Mouse (Mus musculus): ENCODE measurements at regions not wholly inside any gene's neighbourhood (a gene's known extent, or its start where the extent isn't known, plus 50 kb on each side); places are given as distances from the start of the nearest gene placed in this dataset.

DNA sequence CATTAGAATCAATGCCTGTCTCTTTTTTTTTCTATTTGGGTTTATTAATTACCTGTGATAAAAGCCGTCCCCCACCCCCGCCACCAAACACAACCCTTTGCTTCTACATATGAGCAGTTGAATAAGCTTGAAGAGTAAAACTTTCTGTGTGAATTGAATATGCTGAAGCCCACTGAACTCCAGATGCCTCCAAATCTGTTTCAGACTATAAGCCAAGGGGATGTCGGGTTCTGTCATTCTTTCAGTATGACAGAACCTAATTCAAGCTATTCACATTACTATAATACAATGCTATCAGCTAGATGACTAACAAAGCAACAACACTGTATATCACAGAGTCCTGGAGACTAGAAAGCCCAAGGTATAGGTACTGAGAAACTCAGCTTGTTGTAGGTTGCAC lies 475.8 kb downstream of the Galc start:
- Histone ChIP-seq H3K9me3 (ENCODE audit: low read length) (no peaks in the 10 kb centered on the region), H3K36me3 (ENCODE audit: insufficient read depth, low read length) (no peaks in the 10 kb centered on the region), H3K4me3 (ENCODE audit: low read length) (no peak overlapping the region), H3K4me2 (replicated peaks; ENCODE audit: low read depth, low read length) (no peak overlapping the region), H3K9ac (replicated peaks; ENCODE audit: low read length) (no peak overlapping the region), H3K27me3 (ENCODE audit: insufficient read depth, low read length) (no peaks in the 10 kb centered on the region), H3K27ac (ENCODE audit: low read length) (no peak overlapping the region), H3K4me1 (ENCODE audit: insufficient read depth, low read length) (no peaks in the 10 kb centered on the region)
- ATAC-seq (ENCODE audit: low FRiP score, low TSS enrichment), result no peak
- 85% methylated on average over 3 of the region's 3 CpGs for WGBS

DNA sequence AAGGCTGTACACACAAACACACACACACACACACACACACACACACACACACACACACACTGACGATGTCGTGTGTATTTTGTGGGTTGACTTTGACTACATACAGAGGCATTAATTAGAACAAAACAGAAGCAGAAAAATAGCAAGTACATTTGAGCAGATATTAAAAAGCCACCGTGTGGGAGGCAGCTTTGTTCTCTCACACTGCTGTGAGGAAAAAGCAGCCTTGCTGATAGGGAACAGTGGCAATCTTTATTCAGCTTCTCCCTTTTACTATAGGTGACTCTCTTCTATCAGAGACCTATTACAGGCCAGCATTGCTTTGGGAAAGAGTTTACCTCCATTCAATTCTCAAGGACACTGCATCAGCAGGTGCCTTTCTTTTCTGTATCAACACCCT lies 500.1 kb downstream of the Galc start:
- Histone ChIP-seq H3K9me3 (ENCODE audit: low read length) (no peaks in the 10 kb centered on the region), H3K9ac (replicated peaks; ENCODE audit: low read length) (no peak overlapping the region), H3K27ac (ENCODE audit: low read length) (no peak overlapping the region), H3K4me3 (ENCODE audit: low read length) (no peak overlapping the region), H3K36me3 (ENCODE audit: insufficient read depth, low read length) (no peaks in the 10 kb centered on the region), H3K4me1 (ENCODE audit: insufficient read depth, low read length) (no peaks in the 10 kb centered on the region), H3K27me3 (ENCODE audit: insufficient read depth, low read length) (no peaks in the 10 kb centered on the region), H3K4me2 (replicated peaks; ENCODE audit: low read depth, low read length) (no peak overlapping the region)
- 88% methylated on average over 3 of the region's 3 CpGs for WGBS
- ATAC-seq (ENCODE audit: low FRiP score, low TSS enrichment), result no peak

DNA sequence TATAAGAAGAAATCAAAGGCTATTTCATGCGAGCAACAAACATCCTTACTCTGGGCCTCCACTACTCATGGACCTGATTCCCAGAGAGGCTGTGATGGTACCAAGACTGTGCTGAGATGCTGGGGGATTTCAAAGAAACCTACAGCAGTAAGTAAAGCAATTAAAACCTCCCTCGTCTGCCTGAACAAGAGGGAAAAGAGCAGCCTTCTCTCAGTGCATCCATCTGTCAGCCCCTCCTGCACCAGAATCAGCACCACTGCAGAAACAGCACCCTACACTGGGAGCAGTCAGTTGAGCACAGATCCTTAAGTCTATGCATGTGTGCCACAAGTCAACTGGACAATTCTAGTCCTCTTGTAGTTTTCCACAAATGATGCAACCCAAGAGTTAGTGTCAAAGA lies 500.6 kb downstream of the Galc start:
- no peak for ATAC-seq (ENCODE audit: low FRiP score, low TSS enrichment)

DNA sequence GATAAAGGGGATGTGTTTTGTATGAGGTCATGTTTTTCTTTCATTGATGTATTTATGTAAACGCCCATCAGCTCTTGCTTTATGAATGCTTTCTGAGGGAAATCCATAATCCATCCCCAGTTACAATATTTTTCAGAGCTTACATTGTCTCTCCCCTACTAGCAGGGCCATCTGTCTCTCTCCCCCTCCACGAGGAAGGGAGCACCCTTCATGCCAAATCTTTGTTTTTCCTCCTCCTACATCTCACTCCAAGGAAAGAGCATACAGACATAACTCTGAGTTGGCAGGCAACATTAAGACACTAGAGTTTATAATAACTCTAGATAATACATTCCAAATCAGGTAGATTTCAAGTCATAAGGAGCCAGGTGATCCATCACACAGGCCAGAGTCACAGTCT lies 509.1 kb downstream of the Galc start:
- H3K4me3 ChIP-seq (ENCODE audit: low read length), result no peak overlapping the region
- H3K27ac ChIP-seq (ENCODE audit: low read length), result no peak overlapping the region
- H3K27me3 ChIP-seq (ENCODE audit: insufficient read depth, low read length), result no peaks in the 10 kb centered on the region
- no peak overlapping the region for H3K9ac ChIP-seq (replicated peaks; ENCODE audit: low read length)
- ATAC-seq (ENCODE audit: low FRiP score, low TSS enrichment), result no peak
- 59% methylated on average over 2 of the region's 2 CpGs for WGBS
- no peaks in the 10 kb centered on the region for H3K9me3 ChIP-seq (ENCODE audit: low read length)
- no peaks in the 10 kb centered on the region for H3K4me1 ChIP-seq (ENCODE audit: insufficient read depth, low read length)
- H3K4me2 ChIP-seq (replicated peaks; ENCODE audit: low read depth, low read length), result no peak overlapping the region
- H3K36me3 ChIP-seq (ENCODE audit: insufficient read depth, low read length), result no peaks in the 10 kb centered on the region

More for the DNA sequence above, 500.6 kb downstream of the Galc start:
- Histone ChIP-seq H3K27ac (ENCODE audit: low read length) (no peak overlapping the region), H3K9me3 (ENCODE audit: low read length) (no peaks in the 10 kb centered on the region), H3K36me3 (ENCODE audit: insufficient read depth, low read length) (no peaks in the 10 kb centered on the region), H3K4me3 (ENCODE audit: low read length) (no peak overlapping the region), H3K4me1 (ENCODE audit: insufficient read depth, low read length) (no peaks in the 10 kb centered on the region), H3K4me2 (replicated peaks; ENCODE audit: low read depth, low read length) (no peak overlapping the region), H3K27me3 (ENCODE audit: insufficient read depth, low read length) (no peaks in the 10 kb centered on the region), H3K9ac (replicated peaks; ENCODE audit: low read length) (no peak overlapping the region)
- 59% methylated on average over 2 of the region's 2 CpGs for WGBS

DNA sequence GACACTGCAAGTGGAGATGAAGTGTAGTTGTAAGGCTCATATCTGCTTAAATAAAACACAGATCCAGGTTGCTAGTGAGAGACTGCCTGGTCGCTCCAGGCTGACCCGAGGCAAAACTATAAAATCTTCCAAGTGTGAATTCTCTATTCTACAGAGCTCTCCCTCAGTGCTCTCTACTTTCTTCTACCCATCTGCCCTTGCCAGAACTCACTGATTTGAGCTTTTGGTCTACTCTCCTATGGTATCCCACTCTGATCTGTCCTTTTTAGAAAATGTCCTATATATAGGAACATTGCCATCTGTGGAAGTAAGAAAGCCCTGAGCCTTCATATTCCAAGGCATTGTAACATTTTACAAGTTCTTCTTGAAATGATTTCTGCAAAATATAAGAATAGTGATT lies 518.3 kb downstream of the Galc start:
- Histone ChIP-seq H3K4me2 (replicated peaks; ENCODE audit: low read depth, low read length) (no peak overlapping the region), H3K4me1 (ENCODE audit: insufficient read depth, low read length) (no peaks in the 10 kb centered on the region), H3K36me3 (ENCODE audit: insufficient read depth, low read length) (no peaks in the 10 kb centered on the region), H3K4me3 (ENCODE audit: low read length) (no peak overlapping the region), H3K9ac (replicated peaks; ENCODE audit: low read length) (no peak overlapping the region), H3K27ac (ENCODE audit: low read length) (no peak overlapping the region), H3K9me3 (ENCODE audit: low read length) (no peaks in the 10 kb centered on the region), H3K27me3 (ENCODE audit: insufficient read depth, low read length) (no peaks in the 10 kb centered on the region)
- no peak for ATAC-seq (ENCODE audit: low FRiP score, low TSS enrichment)
- WGBS, result 28% methylated on average over 2 of the region's 2 CpGs

DNA sequence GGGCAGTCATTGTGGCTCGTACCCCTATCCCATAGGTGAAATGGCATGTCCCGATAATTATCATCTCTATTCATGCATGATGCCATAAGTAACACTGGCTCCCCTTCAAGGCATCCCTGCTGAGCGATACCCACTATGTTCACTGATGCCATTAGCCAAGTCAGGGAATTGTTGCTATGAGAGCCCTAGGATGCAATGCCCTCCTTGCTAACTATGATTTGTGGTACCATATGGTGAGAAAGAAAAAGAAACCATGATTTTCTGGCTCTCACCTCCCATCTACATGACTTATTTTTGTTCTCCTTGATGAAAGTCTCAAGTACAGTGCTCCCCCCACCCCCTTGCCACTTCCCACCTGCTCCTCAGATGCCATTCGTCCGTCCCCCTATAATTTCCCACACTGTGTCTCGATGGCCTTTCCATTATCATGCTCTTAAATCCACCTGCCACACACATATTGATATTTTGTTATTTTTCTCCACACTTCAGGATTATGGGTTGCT lies 527.1 kb downstream of the Galc start:
- Histone ChIP-seq H3K4me3 (ENCODE audit: low read length) (no peak overlapping the region), H3K4me1 (ENCODE audit: insufficient read depth, low read length) (no peaks in the 10 kb centered on the region), H3K36me3 (ENCODE audit: insufficient read depth, low read length) (no peaks in the 10 kb centered on the region), H3K9ac (replicated peaks; ENCODE audit: low read length) (no peak overlapping the region), H3K27ac (ENCODE audit: low read length) (no peak overlapping the region), H3K27me3 (ENCODE audit: insufficient read depth, low read length) (no peaks in the 10 kb centered on the region), H3K9me3 (ENCODE audit: low read length) (no peaks in the 10 kb centered on the region), H3K4me2 (replicated peaks; ENCODE audit: low read depth, low read length) (no peak overlapping the region)
- 78% methylated on average over 6 of the region's 6 CpGs for WGBS
- no peak for ATAC-seq (ENCODE audit: low FRiP score, low TSS enrichment)

DNA sequence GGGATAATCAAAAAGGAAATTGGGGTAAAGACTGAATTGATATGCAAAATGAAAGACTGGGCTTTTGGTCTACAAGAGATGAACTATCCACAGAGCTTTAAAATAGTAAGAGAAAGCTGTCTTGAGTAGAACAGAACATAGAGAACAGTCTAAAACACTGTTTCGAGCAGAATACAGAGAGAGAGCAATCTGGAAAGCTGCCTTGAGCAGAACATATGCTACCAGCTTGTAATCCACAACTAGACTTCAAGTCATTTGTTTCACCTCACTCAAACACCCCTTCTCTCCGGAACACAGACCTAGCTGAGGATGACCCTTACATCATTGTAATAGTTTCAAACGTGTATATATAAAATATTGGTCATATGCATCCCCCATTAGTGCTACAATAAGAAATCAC lies 538.7 kb downstream of the Galc start:
- 78% methylated on average over 3 of the region's 3 CpGs for WGBS
- H3K27ac ChIP-seq (ENCODE audit: low read length), result no peak overlapping the region
- ATAC-seq (ENCODE audit: low FRiP score, low TSS enrichment), result no peak

DNA sequence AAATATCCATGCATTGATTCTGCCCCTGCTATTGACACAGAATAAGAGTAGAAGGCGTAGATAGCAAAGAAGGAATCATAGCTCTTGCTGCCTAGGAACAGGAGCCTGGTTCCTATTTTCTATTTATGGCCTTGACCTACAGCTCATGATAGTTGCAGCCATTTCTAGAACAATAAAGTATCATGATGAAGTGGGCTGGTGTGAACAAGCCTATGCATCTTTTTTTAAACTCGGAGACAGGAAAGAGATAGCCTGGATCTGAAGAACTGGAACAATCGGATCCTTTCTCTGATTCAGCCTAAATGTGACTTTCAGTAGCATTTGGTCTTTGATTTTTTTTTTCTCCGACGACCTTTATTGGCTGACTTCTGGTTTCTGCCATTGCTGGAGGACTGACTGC lies 541.4 kb downstream of the Galc start:
- no peaks in the 10 kb centered on the region for H3K36me3 ChIP-seq (ENCODE audit: insufficient read depth, low read length)
- H3K4me3 ChIP-seq (ENCODE audit: low read length), result no peak overlapping the region
- no peaks in the 10 kb centered on the region; the same call in 1 of the 2 replicates for H3K9me3 ChIP-seq (ENCODE audit: low read length)
- no peak for ATAC-seq (ENCODE audit: low FRiP score, low TSS enrichment)
- H3K27ac ChIP-seq (ENCODE audit: low read length), result no peak overlapping the region
- H3K9ac ChIP-seq (replicated peaks; ENCODE audit: low read length), result no peak overlapping the region
- WGBS, result 83% methylated on average over 5 of the region's 5 CpGs
- H3K4me2 ChIP-seq (replicated peaks; ENCODE audit: low read depth, low read length), result no peak overlapping the region
- H3K4me1 ChIP-seq (ENCODE audit: insufficient read depth, low read length), result no peaks in the 10 kb centered on the region
- H3K27me3 ChIP-seq (ENCODE audit: insufficient read depth, low read length), result no peaks in the 10 kb centered on the region

More for the DNA sequence above, 538.7 kb downstream of the Galc start:
- Histone ChIP-seq H3K4me2 (replicated peaks; ENCODE audit: low read depth, low read length) (no peak overlapping the region), H3K36me3 (ENCODE audit: insufficient read depth, low read length) (no peaks in the 10 kb centered on the region), H3K9me3 (ENCODE audit: low read length) (no peaks in the 10 kb centered on the region; the same call in 1 of the 2 replicates), H3K4me3 (ENCODE audit: low read length) (no peak overlapping the region), H3K4me1 (ENCODE audit: insufficient read depth, low read length) (no peaks in the 10 kb centered on the region), H3K9ac (replicated peaks; ENCODE audit: low read length) (no peak overlapping the region), H3K27me3 (ENCODE audit: insufficient read depth, low read length) (no peaks in the 10 kb centered on the region)
